Mouse (Mus musculus): ENCODE measurements around the gene Glipr1. TPM values are rescaled to one million over a fixed set of nuclear protein-coding genes. Genes with fewer than 3 reads are reported as not detected.

Glipr1 gene
- polyA plus RNA-seq, 1 experiment from 2014 or later: 1.6 TPM

- peak overlapping the region; percentile 65 for H3K27ac ChIP-seq (ENCODE audit: poor library complexity, severe bottlenecking)
- no peak for ATAC-seq (ENCODE audit: insufficient number of reproducible peaks, low FRiP score)
Measured at GRCm38 (mm10) chr10:111936021-111936420, 66.4 kb downstream of the Glipr1 start.

More at GRCm38 (mm10) chr10:111936021-111936420, 66.4 kb downstream of the Glipr1 start:
- H3K36me3 ChIP-seq: no peaks in the 10 kb centered on the region
- no peak overlapping the region for H3K4me3 ChIP-seq
- H3K9me3 ChIP-seq (replicated peaks): no peaks in the 10 kb centered on the region
- H3K9ac ChIP-seq: no peak overlapping the region
- H3K4me2 ChIP-seq: no peak overlapping the region
- peaks cover 36% of the 10 kb centered on the region for H3K4me1 ChIP-seq (replicated peaks)
- 80% methylated on average over 4 of the region's 4 CpGs for WGBS
- H3K27me3 ChIP-seq (replicated peaks): no peaks in the 10 kb centered on the region

Other genes starting within 250 kb of the Glipr1 start
- gene Krr1, start 30.0 kb downstream of the Glipr1 start, polyA plus RNA-seq (2016; fragmentation: Nextera tagmentation; extraction: Ambion mirVana): 29.8 and 32.8 TPM in 2 replicates
- gene Glipr1l1, start 57.6 kb upstream of the Glipr1 start, polyA plus RNA-seq (2016; fragmentation: Nextera tagmentation; extraction: Ambion mirVana): not detected in 2 replicates
- not detected in 2 replicates for gene Glipr1l2, start 80.7 kb upstream of the Glipr1 start, polyA plus RNA-seq (2016; fragmentation: Nextera tagmentation; extraction: Ambion mirVana)
- gene Glipr1l3, start 157.7 kb upstream of the Glipr1 start, polyA plus RNA-seq (2016; fragmentation: Nextera tagmentation; extraction: Ambion mirVana): not detected in 2 replicates
- 0.19 and 0.21 TPM in 2 replicates for gene Caps2, start 161.0 kb upstream of the Glipr1 start, polyA plus RNA-seq (2016; fragmentation: Nextera tagmentation; extraction: Ambion mirVana)